Mouse (Mus musculus) heart, postnatal 0 days (tissue): Measurements from ENCODE around the gene Rnf150. TPM values are rescaled to one million over a fixed set of nuclear protein-coding genes. Genes with fewer than 3 reads are reported as not detected.

ENCODE experiments used
- ATAC-seq: fragments of 200-750 bp; cut with Nextera tagmentation; 2 replicates; pipeline ENCODE4 v1.8.0; 2017; ENCODE audit warnings: low read depth, moderate number of reproducible peaks, moderate library complexity; ENCODE audit not compliant: insufficient read depth
- DNase-seq: peaks from one replicate; pipeline ENCODE4 v3.0.0-alpha.2; 2016; ENCODE audit warnings: low spot score
- H3K27ac ChIP-seq: fragments of 300-500 bp; sonication (generic); 2 replicates; pipeline ENCODE4 v1.5.1; 2014; ENCODE audit warnings: low read depth, mild to moderate bottlenecking
- H3K27me3 ChIP-seq: fragments of 300-500 bp; sonication (generic); 2 replicates; pipeline ENCODE4 v1.6.1; 2014; ENCODE audit warnings: low read length, mixed read lengths; ENCODE audit not compliant: control insufficient read depth, insufficient read depth
- H3K36me3 ChIP-seq: fragments of 300-500 bp; sonication (generic); replicated peaks from 2 replicates; pipeline ENCODE4 v1.6.1; 2014; ENCODE audit warnings: low read length, mixed read lengths; ENCODE audit not compliant: control insufficient read depth, insufficient read depth
- H3K4me1 ChIP-seq: fragments of 300-500 bp; sonication (generic); 2 replicates; pipeline ENCODE4 v1.6.1; 2014; ENCODE audit warnings: antibody characterized with exemption; ENCODE audit not compliant: control insufficient read depth, insufficient read depth
- H3K4me2 ChIP-seq: fragments of 300-500 bp; sonication (generic); 2 replicates; pipeline ENCODE4 v1.6.1; 2014; ENCODE audit warnings: low read depth, mild to moderate bottlenecking, low read length, moderate library complexity
- H3K4me3 ChIP-seq: fragments of 300-500 bp; sonication (generic); 2 replicates; pipeline ENCODE4 v1.5.1; 2014; ENCODE audit warnings: low read depth, low read length
- H3K9ac ChIP-seq: fragments of 300-500 bp; sonication (generic); replicated peaks from 2 replicates; pipeline ENCODE4 v1.6.1; 2014; ENCODE audit warnings: low read depth, low read length, mixed read lengths
- H3K9me3 ChIP-seq: fragments of 300-500 bp; sonication (generic); replicated peaks from 2 replicates; pipeline ENCODE4 v1.6.1; 2016; ENCODE audit warnings: low read length; ENCODE audit not compliant: control insufficient read depth
- CTCF ChIP-seq: IDR thresholded peaks from 2 replicates; pipeline ENCODE4 v1.5.1; 2016; ENCODE audit warnings: antibody characterized with exemption, control low read depth, low read depth
- EP300 ChIP-seq: IDR thresholded peaks from 2 replicates; pipeline ENCODE4 v1.6.1; 2016; ENCODE audit warnings: antibody characterized with exemption, low read depth
- WGBS: fragments of 180-500 bp; shearing (Covaris S2); extraction: QIAGEN DNeasy Blood & Tissue Kit; methylation state at CpG from one replicate; pipeline ENCODE4 v1.1.7; 2014; 5-methylcytosine and 5-hydroxymethylcytosine counted together
- polyA plus RNA-seq: library from polyadenylated mRNA; unstranded; fragments of >200 nt; fragmentation: Nextera tagmentation; extraction: Ambion mirVana; gene quantifications from 2 replicates; pipeline ENCODE4 v1.2.1, GENCODE M21; 2015
- total RNA-seq: library from RNA; depleted of rRNA; stranded (reverse); fragments of >200 nt; gene quantifications from 2 replicates; pipeline ENCODE4 v1.2.3, GENCODE M21; 2014; ENCODE audit warnings: low replicate concordance

The Rnf150 gene
- total and polyA plus RNA-seq, 2 experiments from 2014 or later = 0.75 to 3.5 TPM

GRCm38 (mm10) chr8:82943223-82944006 is 80.3 kb downstream of the Rnf150 start:
- no peak overlapping the region for H3K4me3 ChIP-seq
- no peak overlapping the region for H3K27ac ChIP-seq
- H3K4me1 ChIP-seq = peaks cover 18% of the 10 kb centered on the region
- no peaks in the 10 kb centered on the region for H3K9me3 ChIP-seq
- no peak overlapping the region for H3K4me2 ChIP-seq
- WGBS = 60% methylated on average over 6 of the region's 6 CpGs
- no peaks in the 10 kb centered on the region for H3K36me3 ChIP-seq
- ATAC-seq (no peak), DNase-seq (no peak)
- TF ChIP-seq EP300 (no peak), CTCF (no peak)
- no peak overlapping the region for H3K9ac ChIP-seq
- no peaks in the 10 kb centered on the region for H3K27me3 ChIP-seq

DNA sequence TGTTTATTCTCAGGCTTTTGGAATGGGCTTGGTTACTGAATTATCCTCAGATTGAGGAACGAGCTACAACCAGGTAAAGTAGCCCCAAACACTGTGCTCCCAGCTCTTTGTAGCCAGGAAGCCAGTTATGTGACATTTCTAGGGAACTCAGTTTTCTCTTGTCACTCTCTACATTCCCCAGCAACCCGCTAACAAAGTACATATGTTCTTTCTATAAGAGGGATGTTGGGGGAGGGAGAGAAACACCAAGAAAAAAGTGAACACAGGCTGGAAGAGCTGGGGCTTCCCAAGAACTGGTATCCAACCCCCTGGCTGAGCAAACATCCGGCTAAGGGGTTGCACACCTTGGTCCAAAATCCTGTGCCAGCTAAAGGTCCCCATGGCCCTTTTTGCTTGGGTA is 82.7 kb downstream of the Rnf150 start:
- WGBS = 63% methylated on average over 3 of the region's 3 CpGs
- Histone ChIP-seq H3K27me3 (no peaks in the 10 kb centered on the region), H3K36me3 (no peaks in the 10 kb centered on the region), H3K4me2 (no peak overlapping the region), H3K4me3 (no peak overlapping the region), H3K9me3 (no peaks in the 10 kb centered on the region), H3K4me1 (0 out of 2 replicates have a peak, but pooled peaks cover 4% of the 10 kb centered on the region), H3K27ac (no peak overlapping the region), H3K9ac (no peak overlapping the region)
- ATAC-seq = no peak
- no peak for TF ChIP-seq EP300
- TF ChIP-seq CTCF = no peak
- no peak for DNase-seq

DNA sequence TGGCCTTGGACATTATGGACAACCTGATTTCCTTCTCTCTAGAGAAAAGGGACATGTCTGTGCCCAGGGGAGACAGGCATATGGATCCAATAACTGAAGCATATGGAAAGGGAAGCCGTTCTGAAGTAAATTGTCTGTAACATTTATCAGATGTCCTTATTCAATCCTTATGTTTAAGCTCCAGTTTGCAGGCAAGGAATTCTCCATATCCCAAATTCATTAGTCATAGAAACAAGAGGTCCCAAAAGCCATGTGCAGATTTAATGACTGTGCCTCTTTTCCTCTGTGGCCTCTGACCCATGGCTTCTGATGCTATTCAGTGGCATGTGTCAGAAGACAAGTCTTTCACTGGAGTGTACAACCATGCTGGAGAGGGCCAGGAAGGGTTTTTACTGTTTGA is 83.5 kb downstream of the Rnf150 start:
- TF ChIP-seq CTCF (no peak), EP300 (no peak)
- H3K27ac ChIP-seq = no peak overlapping the region
- no peak for ATAC-seq
- H3K9me3 ChIP-seq = no peaks in the 10 kb centered on the region
- no peaks in the 10 kb centered on the region for H3K27me3 ChIP-seq
- 69% methylated on average over 1 of the region's 1 CpGs for WGBS
- no peak overlapping the region for H3K4me2 ChIP-seq
- H3K4me1 ChIP-seq = 0 out of 2 replicates have a peak, but pooled peaks cover 3% of the 10 kb centered on the region
- no peak overlapping the region for H3K4me3 ChIP-seq
- no peak overlapping the region for H3K9ac ChIP-seq
- no peaks in the 10 kb centered on the region for H3K36me3 ChIP-seq
- DNase-seq = no peak

- DNase-seq (no peak), ATAC-seq (no peak)
- Histone ChIP-seq H3K27ac (no peak overlapping the region), H3K9ac (no peak overlapping the region), H3K27me3 (no peaks in the 10 kb centered on the region), H3K4me3 (no peak overlapping the region), H3K36me3 (no peaks in the 10 kb centered on the region), H3K4me2 (no peak overlapping the region), H3K9me3 (no peaks in the 10 kb centered on the region), H3K4me1 (no peaks in the 10 kb centered on the region)
- TF ChIP-seq EP300 (no peak), CTCF (no peak)
- WGBS = 61% methylated on average over 7 of the region's 7 CpGs
These were observed 92.1 kb downstream of the Rnf150 start for GRCm38 (mm10) chr8:82955162-82955754.

- H3K4me1 ChIP-seq = no peaks in the 10 kb centered on the region
- H3K27me3 ChIP-seq = no peaks in the 10 kb centered on the region
- no peak overlapping the region for H3K27ac ChIP-seq
- H3K36me3 ChIP-seq = no peaks in the 10 kb centered on the region
- H3K4me3 ChIP-seq = no peak overlapping the region
- H3K4me2 ChIP-seq = no peak overlapping the region
- H3K9me3 ChIP-seq = no peaks in the 10 kb centered on the region
- DNase-seq (no peak), ATAC-seq (no peak)
- no peak overlapping the region for H3K9ac ChIP-seq
- TF ChIP-seq CTCF (no peak), EP300 (no peak)
- 56% methylated on average over 3 of the region's 3 CpGs for WGBS
These were observed 96.3 kb downstream of the Rnf150 start for GRCm38 (mm10) chr8:82959491-82959890.
